Mouse (Mus musculus) embryonic stem cell, embryonic (primary cell): Measurements from ENCODE around the gene Slc8b1.

ENCODE experiments used
- CTCF ChIA-PET, 4 experiments: fragments of 300-600 bp in 2 of 4; fragments of 350-600 bp in 2 of 4; sonication (Branson Sonifier 250); formaldehyde crosslinking; loops; one replicate each; lab custom pipeline; 2022; ENCODE audit warnings: inconsistent platforms in 2 of 4; lab: Charles Lee
- POLR2A ChIA-PET, 4 experiments: fragments of 300-600 bp in 2 of 4; fragments of 350-600 bp in 2 of 4; sonication (Branson Sonifier 250); formaldehyde crosslinking; loops; one replicate each; lab custom pipeline; 2022; ENCODE audit warnings: antibody characterized with exemption in 4 of 4, inconsistent platforms in 1 of 4; lab: Charles Lee

Gene Slc8b1

DNA sequence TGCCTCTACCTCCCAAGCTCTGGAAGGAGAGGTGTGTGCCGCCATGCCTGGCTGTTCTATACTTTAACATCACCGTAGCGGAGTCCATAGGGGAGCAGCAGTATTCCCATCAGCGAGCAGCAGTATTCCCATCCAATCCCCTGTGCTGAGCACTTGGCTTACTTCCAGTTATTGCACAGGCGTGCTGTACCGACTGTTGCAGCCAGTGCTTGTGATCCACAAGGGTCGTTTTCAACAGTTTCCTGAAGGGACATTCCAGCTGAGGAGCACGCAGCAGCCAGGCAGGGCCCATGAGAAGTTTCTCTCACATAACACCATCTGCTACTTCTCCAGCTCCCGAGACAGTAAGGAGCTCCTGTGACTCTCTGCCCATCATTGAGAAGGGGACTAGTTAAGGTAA lies 4.5 kb upstream of the Slc8b1 start:
- POLR2A ChIA-PET = interaction anchor here in 2 of 4 experiments (0.6 to 1.1 kb wide), 2 partner anchors 28 to 57 kb away, joined by 5 to 13 read pairs; no protein-coding TSS in a partner anchor
- CTCF ChIA-PET = interaction anchor here in 1 of 4 experiments (1.5 to 2.7 kb wide), 2 partner anchors 84 to 95 kb away, joined by 7 to 16 read pairs; no protein-coding TSS in a partner anchor

DNA sequence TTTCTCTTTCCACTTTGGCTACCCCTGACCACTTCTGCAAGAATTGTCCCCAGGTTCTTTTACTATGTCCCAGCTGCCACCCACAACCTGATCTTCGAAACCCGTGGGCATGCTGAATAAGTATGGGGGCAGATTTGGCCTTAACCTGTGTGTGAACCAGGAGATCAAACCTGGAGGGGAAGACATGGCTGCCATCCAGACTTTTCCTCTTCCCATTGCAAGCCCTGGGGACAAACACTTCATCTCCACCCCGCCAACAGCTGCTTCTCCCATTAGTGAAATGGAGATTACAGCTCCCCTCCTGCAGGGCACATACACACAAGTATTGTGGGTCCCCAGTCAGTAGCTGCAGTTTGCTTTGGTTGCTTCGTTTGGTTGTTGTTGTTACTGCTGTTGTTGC lies 3.7 kb upstream of the Slc8b1 start:
- ChIA-PET POLR2A (interaction anchor here in 2 of 4 experiments (0.6 to 0.7 kb wide), 2 partner anchors 31 to 173 kb away, joined by 3 read pairs; no protein-coding TSS in a partner anchor), CTCF (interaction anchor here in 1 of 4 experiments (2.7 kb wide), 1 partner anchor 94 kb away, joined by 16 read pairs; no protein-coding TSS in a partner anchor)

DNA sequence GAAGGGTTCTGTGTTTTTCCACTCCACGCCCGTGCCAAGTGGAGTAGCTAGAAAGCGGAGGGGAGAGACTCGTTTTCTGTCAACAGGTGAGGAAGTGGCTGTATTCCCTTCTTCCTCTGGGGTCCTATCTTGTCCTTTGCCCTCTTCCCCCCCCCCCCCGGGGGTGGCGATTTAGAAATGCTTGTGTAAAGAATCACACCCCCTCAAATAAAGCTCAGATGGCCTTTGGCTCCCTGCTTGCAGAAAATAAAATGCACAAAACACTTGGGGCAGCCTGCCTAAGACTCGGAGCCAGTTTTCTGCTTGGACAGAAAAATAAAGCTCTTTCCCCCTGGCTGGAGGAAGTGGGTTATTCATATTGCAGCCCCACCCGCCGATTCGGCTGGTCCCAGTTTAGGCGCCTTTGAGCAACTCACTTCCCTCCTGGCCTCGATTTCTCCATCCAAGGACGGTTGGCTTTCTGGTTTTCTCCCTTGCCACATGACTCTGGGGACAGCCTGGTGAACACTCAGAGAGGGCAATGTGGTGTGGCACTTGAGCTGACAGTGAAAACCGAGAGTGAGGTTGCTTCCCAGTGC lies 764 bp downstream of the Slc8b1 start:
- ChIA-PET POLR2A (interaction anchor here (0.6 to 5.9 kb wide), 41 partner anchors 8 to 884 kb away, joined by 3 to 44 read pairs (median 5); partner anchors contain the start of genes Iqcd (in 2 of the 4), Plbd2 (in 2 of the 4), Tpcn1 (in 2 of the 4) and Ddx54 (in 1 of the 4)), CTCF (interaction anchor here (0.5 to 3.5 kb wide), 20 partner anchors 9 to 541 kb away, joined by 3 to 30 read pairs (median 4); partner anchors contain the start of genes Plbd2 (in 2 of the 4), Ddx54 (in 1 of the 4) and Rita1 (in 1 of the 4))

DNA sequence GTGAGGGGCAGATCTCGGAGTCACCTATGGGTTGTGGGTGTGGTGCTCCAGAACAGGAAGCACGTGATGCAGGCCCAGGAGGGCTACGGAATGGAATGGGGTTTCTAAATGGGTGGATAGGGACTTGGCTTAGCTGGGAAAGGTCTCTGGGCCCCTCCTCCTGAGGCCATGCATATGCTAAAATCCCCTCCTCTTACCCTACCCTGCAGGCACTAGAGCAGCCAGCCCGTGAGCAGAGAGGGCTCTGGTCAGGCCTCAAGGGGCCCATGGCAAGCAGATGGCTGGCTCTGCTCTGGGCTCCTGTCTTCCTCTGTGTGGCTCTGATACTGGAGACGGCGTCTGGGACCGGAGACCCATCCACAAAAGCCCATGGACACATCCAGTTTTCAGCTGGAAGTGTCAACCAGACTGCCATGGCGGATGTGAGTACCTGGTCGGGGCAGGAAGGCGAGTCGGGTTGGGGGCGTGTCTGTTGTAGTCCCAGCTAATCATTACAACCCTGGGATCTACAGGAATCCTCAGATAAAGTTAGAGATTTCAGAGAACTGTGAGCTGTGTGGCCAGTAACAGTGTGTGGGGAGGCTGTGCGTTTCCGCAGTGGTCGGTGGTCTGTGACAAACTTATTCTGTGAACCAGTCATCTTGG lies 2.1 kb downstream of the Slc8b1 start:
- ChIA-PET POLR2A (interaction anchor here (0.5 to 5.9 kb wide), 38 partner anchors 9 to 803 kb away, joined by 3 to 44 read pairs (median 4); partner anchors contain the start of genes Iqcd (in 2 of the 4), Plbd2 (in 2 of the 4), Tpcn1 (in 2 of the 4) and Sds (in 1 of the 4)), CTCF (interaction anchor here in 3 of 4 experiments (0.6 to 3.6 kb wide), 25 partner anchors 10 to 408 kb away, joined by 3 to 22 read pairs (median 4); partner anchors contain the start of gene Plbd2 (in 3 of the 3))

DNA sequence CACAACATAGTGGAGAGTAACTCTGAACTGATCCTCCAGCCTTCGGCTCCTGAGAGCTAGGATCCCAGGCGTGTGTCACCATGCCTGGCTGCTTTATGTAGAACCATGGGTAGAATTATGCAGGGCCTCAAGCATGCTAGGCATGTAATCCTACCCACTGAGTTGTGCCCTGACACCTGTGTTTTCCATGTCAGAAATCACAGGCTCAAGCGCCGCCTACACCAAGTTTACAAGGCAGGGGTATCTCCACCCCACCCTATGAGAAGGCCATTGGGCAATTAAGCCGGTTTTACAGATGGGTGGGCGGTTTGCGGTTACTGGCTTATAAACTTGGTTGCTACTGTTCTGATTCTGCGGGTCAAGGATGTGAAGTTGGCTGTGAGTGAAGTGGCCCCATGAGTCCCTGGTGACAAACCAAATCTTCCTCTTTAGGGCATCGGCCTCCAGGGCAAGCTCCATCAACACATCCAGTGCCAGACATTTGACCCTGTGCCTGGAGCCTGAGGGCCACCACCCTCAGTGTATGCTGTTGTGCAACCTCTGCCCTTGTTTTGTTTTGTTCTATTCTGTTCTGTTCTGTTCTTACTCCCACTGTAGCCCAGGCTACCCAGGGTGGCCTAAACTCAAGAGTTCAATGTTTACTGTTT lies 3.2 kb downstream of the Slc8b1 start:
- ChIA-PET POLR2A (interaction anchor here in 3 of 4 experiments (0.6 to 5.9 kb wide), 13 partner anchors 9 to 269 kb away, joined by 3 to 44 read pairs (median 4); partner anchors contain the start of genes Iqcd (in 1 of the 3), Plbd2 (in 1 of the 3) and Tpcn1 (in 1 of the 3)), CTCF (interaction anchor here (0.6 to 3.6 kb wide), 10 partner anchors 11 to 106 kb away, joined by 3 to 22 read pairs (median 3); no protein-coding TSS in a partner anchor)

DNA sequence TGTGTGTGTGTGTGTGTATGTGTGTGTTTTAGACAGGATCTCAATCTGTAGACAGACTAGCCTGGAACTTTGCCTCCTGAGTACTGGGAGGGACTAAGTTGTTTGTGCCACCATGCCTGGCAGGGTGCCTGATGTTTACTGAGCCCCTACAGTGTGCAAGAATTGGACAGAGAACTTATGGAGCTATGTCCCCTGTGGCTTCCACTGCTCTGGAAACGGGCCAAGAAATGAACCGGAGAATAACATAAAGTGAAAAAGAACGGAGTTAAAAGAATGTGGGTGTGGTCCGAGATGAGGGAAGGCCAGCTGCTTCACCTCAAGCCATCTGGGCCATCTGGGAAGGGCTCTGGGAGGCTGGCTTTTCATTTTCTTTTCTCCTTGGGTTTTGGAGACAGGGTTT lies 3.8 kb downstream of the Slc8b1 start:
- POLR2A ChIA-PET = interaction anchor here in 3 of 4 experiments (0.5 to 5.9 kb wide), 13 partner anchors 9 to 268 kb away, joined by 3 to 44 read pairs (median 4); partner anchors contain the start of genes Plbd2 (in 2 of the 3), Iqcd (in 1 of the 3) and Tpcn1 (in 1 of the 3)
- CTCF ChIA-PET = interaction anchor here (0.6 to 3.6 kb wide), 8 partner anchors 10 to 91 kb away, joined by 3 to 13 read pairs (median 4); no protein-coding TSS in a partner anchor

DNA sequence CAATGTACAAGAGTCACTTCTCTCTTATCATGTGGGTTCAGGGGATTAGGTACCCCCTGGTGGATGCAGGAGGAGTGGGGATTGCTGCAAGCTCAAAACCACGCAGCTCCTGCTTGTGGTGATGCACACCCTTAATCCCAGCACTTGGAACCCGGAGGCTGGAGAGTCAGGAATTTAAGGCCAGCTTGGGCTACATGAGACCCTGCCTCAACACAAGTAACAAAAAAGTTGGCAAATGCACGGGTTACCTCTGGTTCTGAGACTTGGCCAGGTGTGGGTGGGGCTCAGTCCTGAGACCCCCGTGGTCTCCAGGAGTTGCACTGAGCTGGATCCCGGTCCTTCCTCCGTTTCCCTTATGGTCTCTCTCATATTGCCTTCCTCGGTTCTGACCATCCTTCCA lies 4.5 kb downstream of the Slc8b1 start:
- ChIA-PET CTCF (interaction anchor here in 3 of 4 experiments (0.7 to 3.6 kb wide), 9 partner anchors 10 to 104 kb away, joined by 3 to 13 read pairs (median 3); no protein-coding TSS in a partner anchor), POLR2A (interaction anchor here in 3 of 4 experiments (0.7 to 5.9 kb wide), 13 partner anchors 10 to 267 kb away, joined by 3 to 44 read pairs (median 6); partner anchors contain the start of gene Plbd2 (in 1 of the 3))

DNA sequence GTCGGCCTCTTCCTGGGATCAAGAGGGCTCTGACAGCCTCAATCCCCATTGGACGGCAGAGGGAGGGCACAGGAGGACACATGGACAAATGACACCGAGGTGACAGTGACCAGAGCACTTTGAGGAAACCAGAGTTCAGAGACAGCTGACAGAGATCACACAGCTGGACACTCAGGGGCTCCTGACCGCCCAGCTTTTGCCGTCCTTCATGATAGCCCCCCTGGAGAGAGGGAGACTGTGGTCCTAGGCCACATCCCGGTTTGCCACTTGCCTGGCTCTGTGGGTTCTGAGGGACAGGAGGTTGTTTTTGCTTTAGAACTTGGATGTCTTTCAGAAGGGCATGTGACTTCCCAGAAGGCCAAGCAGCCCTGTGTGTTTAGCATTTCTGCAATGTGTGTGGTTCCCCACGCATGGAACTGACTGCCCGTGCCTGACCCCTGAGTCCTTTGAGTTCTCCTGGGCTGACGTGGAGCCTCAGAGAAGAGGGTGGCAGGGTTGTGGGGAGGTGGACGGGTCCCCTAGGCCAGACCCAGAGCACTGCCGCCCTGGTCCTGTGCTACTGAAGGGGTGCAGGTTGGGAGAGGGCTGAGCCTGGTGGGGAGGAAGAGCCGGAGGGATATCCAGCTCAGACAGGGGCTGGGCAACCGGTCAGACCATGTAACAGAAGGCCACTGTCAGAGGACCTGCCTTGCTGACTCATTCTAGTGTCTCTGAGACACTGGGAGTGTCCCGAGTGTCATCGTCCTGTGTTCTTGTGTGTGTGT lies 5.4 kb downstream of the Slc8b1 start:
- CTCF ChIA-PET = interaction anchor here in 2 of 4 experiments (0.7 to 1.7 kb wide), 10 partner anchors 11 to 199 kb away, joined by 3 to 6 read pairs (median 4); partner anchors contain the start of gene Plbd2 (in 1 of the 2)
- POLR2A ChIA-PET = interaction anchor here in 3 of 4 experiments (0.6 to 5.9 kb wide), 11 partner anchors 11 to 98 kb away, joined by 3 to 37 read pairs (median 4); partner anchors contain the start of gene Lhx5 (in 1 of the 3)

DNA sequence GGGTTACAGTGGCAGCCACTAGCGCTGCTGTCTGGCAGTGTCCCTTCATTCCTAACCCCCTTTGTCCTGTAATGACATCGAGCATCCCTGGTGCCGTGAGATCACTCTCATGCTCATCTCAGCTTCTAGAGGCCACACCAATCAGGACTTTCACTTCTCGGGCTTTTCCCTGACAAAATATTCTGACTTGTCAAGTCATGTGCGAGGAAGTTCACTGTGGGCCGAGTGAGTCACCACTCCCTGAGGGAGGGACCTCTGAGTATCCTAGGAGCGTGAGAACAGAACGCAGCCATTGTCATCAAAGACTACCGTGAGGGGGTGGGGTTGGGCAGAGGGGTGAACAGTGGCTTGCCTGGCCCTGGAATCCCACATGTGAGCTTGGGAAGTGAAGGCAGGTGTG lies 6.6 kb downstream of the Slc8b1 start:
- POLR2A ChIA-PET = interaction anchor here in 3 of 4 experiments (0.6 to 1.8 kb wide), 9 partner anchors 12 to 1131 kb away, joined by 3 to 6 read pairs (median 3); partner anchors contain the start of gene Lhx5 (in 1 of the 3)

DNA sequence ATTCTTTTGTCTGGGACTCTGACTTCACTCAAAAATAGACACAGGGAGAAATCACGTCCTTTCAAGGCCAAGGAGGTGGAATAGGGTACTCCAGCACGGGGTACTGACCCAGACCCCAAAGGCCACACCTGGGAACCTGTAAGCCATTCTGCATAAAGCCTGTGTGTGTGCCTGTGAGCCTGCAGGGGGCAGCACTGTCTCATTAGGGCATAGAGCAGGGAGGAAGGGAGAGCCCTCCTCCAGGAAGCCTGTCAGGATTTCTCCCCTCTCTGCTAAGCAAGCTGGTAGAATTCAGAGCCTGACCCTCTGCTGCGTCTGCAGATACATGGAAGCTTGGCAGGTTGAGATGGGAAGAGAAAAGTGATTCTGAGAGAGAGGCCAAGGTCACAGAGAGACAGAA lies 11.7 kb downstream of the Slc8b1 start:
- CTCF ChIA-PET = interaction anchor here (0.6 to 2.3 kb wide), 19 partner anchors 8 to 158 kb away, joined by 3 to 13 read pairs (median 4); partner anchors contain the start of gene Slc8b1 (in 2 of the 4)
- POLR2A ChIA-PET = interaction anchor here in 2 of 4 experiments (1.0 to 1.7 kb wide), 6 partner anchors 11 to 83 kb away, joined by 3 to 6 read pairs (median 4); partner anchors contain the start of gene Slc8b1 (in 1 of the 2)

More for the DNA sequence above, 6.6 kb downstream of the Slc8b1 start:
- CTCF ChIA-PET = interaction anchor here in 3 of 4 experiments (0.6 to 1.6 kb wide), 12 partner anchors 12 to 303 kb away, joined by 3 to 10 read pairs (median 4); partner anchors contain the start of gene Plbd2 (in 2 of the 3)

DNA sequence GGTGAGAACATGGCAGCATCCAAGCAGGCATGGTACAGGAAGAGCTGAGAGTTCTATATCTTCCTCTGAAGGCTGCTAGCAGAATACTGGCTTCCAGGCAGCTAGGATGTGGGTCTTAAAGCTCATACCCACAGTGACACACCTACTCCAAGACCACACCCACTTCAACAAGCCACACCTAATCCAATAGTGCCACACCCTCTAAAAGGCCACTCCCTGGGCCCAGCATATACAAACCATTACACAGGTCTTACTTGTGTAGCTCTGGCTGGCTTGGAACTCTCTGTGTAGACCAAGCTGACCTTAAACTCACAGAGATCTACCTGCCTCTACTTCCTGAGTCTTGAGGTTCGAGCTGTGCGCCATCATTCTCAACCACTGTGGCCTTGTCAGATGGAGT lies 13.8 kb downstream of the Slc8b1 start:
- ChIA-PET CTCF (interaction anchor here in 2 of 4 experiments (1.4 to 2.7 kb wide), 9 partner anchors 10 to 76 kb away, joined by 3 to 13 read pairs (median 5); no protein-coding TSS in a partner anchor), POLR2A (interaction anchor here in 3 of 4 experiments (0.6 to 1.6 kb wide), 3 partner anchors 11 to 131 kb away, joined by 3 to 4 read pairs (median 3); no protein-coding TSS in a partner anchor)

DNA sequence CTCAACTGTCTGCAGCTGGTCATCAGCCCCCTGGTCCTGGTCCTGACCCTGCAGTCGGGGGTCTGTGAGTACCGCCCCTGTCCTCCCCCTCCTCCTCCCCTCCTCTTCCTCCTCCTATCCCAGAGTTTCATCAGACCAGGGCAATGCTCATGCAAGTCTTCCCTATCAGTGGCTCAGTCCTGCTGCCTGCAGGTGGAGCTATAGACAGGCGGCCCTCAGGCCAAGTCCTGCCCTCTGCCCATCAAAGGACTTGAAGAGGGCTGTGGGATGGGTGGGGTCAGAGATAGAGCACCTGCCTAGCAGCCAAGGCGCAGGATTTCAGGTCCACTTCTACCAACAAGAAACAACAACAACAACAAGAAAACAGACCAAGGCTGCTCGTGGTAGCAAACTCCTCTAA lies 14.8 kb downstream of the Slc8b1 start:
- POLR2A ChIA-PET = interaction anchor here in 3 of 4 experiments (0.6 to 1.6 kb wide), 6 partner anchors 10 to 80 kb away, joined by 3 to 6 read pairs (median 4); no protein-coding TSS in a partner anchor
- CTCF ChIA-PET = interaction anchor here in 3 of 4 experiments (0.5 to 2.7 kb wide), 19 partner anchors 9 to 94 kb away, joined by 3 to 13 read pairs (median 4); partner anchors contain the start of gene Slc8b1 (in 1 of the 3)

DNA sequence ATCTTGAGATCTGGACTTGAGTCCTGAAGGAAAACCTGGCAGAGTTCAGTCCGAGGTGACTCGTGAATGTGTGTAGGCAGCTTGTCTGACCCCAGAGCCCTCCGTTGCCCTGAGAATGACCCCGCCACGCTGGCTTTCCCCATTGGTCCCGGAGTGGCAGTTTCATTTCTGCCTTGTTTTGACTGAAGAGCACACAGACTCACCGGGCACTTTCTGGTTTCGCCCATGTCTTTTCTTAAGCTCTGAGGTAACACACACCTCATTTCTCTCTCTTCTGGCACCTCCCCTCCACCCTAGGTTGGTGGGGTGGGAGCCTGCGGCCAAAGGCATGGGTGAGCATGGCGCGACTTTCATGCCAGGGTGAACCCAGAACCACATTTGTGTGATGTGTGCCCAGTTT lies 15.3 kb downstream of the Slc8b1 start:
- ChIA-PET CTCF (interaction anchor here in 3 of 4 experiments (0.5 to 2.7 kb wide), 19 partner anchors 9 to 162 kb away, joined by 3 to 13 read pairs (median 4); partner anchors contain the start of gene Slc8b1 (in 1 of the 3)), POLR2A (interaction anchor here (0.6 to 1.6 kb wide), 7 partner anchors 13 to 79 kb away, joined by 3 to 5 read pairs (median 3); partner anchors contain the start of gene Slc8b1 (in 1 of the 4))

DNA sequence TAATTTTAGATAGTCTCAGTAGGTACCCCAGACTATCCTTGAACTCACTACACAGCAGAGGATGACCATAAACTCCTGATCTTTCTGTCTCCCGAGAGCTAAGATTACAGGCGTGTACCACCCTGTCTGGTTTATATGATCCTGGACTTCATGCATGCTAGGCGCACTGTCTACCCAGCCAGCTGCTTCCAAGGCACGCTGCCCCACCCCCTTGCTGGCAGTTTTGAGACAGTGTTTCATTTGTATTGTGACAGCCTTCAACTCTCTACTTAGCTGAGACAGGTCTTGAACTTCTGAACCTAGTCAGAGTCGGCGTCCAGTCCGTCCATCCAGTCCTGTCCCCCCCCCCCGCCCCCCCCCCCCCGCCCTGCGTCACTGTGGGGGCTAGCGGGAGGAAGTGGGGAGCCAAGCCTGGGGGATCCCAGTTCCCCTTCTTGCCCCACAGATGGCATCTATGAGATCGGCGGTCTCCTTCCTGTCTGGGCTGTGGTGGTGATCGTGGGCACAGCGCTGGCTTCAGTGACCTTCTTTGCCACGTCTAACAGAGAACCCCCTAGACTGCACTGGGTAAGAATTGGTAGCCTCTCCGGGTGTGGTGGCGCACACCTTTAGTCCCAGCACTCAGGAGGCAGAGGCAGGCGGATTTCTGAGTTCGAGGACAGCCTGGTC lies 16.5 kb downstream of the Slc8b1 start:
- ChIA-PET CTCF (interaction anchor here in 3 of 4 experiments (0.6 to 2.3 kb wide), 8 partner anchors 13 to 317 kb away, joined by 3 to 12 read pairs (median 4); partner anchors contain the start of gene Slc8b1 (in 1 of the 3)), POLR2A (interaction anchor here in 3 of 4 experiments (1.0 to 1.4 kb wide), 4 partner anchors 17 to 78 kb away, joined by 3 to 4 read pairs (median 3); partner anchors contain the start of gene Slc8b1 (in 1 of the 3))

DNA sequence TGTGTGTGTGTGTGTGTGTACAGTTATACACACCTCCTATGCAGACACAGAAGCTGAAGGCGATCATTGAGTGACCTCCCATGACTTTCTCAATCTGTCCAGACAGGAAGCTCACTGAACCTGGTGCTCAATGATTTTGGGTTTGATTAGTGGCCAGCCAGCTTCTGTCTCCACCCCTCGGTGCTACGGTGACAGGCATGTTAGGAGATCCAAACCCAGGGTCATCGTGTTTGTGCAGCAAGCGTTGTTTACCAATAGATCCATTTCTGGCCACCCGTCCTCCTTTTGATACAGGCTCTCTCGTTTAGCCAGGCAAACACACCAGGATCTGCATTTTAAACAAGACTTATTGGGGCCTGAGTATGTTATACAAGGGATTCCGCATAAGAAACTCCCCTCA lies 20.7 kb downstream of the Slc8b1 start:
- POLR2A ChIA-PET = interaction anchor here (0.6 to 1.3 kb wide), 8 partner anchors 11 to 73 kb away, joined by 3 to 7 read pairs (median 4); partner anchors contain the start of genes Plbd2 (in 1 of the 4) and Slc8b1 (in 1 of the 4)
- CTCF ChIA-PET = interaction anchor here in 2 of 4 experiments (0.9 to 1.1 kb wide), 4 partner anchors 9 to 74 kb away, joined by 3 to 4 read pairs (median 4); no protein-coding TSS in a partner anchor
